Mouse (Mus musculus): Measurements from ENCODE around the gene Ywhag. TPM values are rescaled to one million over a fixed set of nuclear protein-coding genes. Genes with fewer than 3 reads are reported as not detected.
A peak's percentile ranks its signal among the peaks of the same experiment; 100 is the strongest.

Gene Ywhag
- polyA plus RNA-seq, 1 experiment from 2014 or later, result 154 TPM

DNA sequence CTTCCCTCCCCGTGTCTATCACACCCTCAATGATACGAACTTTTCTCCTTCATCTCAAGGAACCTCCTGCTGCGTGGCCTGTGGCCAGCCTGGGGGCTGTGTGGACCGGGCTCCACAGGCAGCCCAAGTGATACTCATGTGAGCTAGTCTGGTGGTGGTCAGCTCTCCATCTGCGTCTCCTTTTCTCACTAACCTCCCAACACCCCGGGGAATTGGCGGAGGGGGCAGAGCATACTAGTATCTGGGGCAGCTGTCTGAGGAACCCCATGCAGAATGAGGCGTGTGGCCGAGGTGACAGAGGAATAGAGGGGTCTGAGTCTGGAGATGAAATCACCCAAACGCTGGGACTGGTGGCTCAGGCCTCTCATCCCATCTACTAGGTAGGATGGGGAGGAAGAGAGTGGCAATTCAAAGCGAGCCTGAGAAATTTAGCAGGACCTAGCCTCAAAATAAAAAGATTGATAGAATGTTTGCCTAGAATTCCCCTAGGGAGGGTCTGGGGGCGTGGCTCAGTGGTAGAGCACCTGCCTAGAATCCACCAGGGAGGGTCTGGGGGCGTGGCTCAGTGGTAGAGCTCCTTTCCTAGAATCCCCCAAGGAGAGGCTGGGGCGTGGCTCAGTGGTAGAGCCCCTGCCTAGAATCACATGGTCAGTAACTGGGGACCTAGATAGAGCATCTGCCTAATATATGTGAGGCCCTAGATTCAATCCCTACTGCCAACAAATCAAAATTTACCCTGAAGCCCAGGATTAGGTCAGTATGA lies 64.6 kb downstream of the Ywhag start:
- ATAC-seq, result no peak
- no peaks in the 10 kb centered on the region for H3K9me3 ChIP-seq
- peaks cover 60% of the 10 kb centered on the region for H3K27me3 ChIP-seq (replicated peaks)
- WGBS, result 62% methylated on average over 14 of the region's 14 CpGs
- no peak overlapping the region for H3K4me3 ChIP-seq (replicated peaks)
- H3K4me2 ChIP-seq (replicated peaks), result no peak overlapping the region
- no peak overlapping the region for H3K27ac ChIP-seq
- no peaks in the 10 kb centered on the region for H3K36me3 ChIP-seq
- peaks cover 21% of the 10 kb centered on the region for H3K4me1 ChIP-seq (replicated peaks)
- no peak overlapping the region for H3K9ac ChIP-seq

DNA sequence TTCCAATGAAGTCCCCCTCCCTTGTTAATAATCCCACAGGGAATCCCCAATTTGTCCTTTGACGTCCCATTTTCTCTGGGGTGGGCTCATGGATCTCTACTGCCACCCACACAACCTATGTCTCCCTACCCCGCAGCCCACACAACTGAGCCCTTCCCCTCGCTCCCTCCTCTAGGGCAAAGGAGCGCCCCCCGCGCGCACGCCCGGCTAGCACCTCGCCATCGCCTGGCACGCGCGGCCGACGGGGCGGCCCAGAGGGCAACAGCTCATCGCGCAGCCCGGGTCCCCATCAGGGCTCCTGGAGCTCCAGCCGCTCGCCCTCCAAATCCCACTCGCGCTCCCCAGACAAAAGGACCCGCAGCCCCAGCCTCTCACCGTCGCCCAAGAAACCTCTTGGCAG lies 65.8 kb downstream of the Ywhag start:
- Histone ChIP-seq H3K27ac (no peak overlapping the region), H3K27me3 (replicated peaks) (peaks cover 64% of the 10 kb centered on the region), H3K4me3 (replicated peaks) (peak overlapping the region; percentile 46), H3K9me3 (no peaks in the 10 kb centered on the region), H3K9ac (no peak overlapping the region), H3K36me3 (no peaks in the 10 kb centered on the region), H3K4me2 (replicated peaks) (peak overlapping the region; percentile 92), H3K4me1 (replicated peaks) (peaks cover 21% of the 10 kb centered on the region)
- no peak for ATAC-seq
- 2% methylated on average over 26 of the region's 27 CpGs for WGBS

DNA sequence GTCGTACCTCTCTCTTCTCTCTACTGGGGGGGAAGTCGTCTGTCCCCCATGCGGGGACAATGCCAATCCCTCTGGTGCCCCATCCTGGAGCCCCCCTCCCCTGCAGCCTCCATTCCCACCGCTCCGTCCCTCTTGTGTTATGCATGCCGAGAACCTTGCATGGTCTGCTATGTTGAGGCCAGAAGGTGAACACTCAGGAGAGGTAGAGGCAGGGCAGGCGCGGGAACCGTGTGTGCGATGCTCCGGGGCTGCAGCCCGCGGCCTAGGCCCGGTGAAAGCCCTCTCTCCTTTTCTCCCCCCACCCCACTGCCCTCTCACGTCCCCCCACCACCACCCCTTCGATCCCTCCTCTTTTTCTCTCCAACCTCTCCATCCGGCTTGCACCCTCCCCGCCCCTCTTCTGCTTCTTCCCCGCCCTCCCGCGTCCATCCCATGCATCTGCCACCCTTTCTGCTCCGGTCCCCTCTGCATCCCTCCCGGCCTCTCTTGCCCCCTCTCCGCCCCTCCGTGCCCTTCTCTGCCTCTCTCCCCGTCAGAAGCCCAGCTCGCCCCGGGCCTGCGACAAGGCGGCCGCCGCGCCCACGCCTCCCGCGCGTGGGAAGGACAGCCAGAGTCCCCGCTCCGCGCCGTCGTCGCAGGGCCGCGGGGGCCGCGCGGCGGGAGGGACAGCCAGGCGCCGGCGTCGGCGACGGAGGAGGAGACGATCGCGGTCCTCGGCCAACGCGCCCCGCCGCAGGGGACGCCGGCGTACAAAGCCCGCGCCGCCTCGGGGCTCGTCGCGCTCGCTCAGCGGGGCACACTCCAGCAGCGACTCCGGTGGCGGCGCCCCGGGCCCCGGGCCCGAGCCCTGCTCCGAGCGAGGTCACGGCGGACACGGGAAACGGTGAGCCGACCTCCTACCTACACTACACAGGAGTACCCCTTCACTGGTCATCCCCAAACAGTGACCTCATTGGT lies 66.5 kb downstream of the Ywhag start:
- H3K4me1 ChIP-seq (replicated peaks), result peaks cover 16% of the 10 kb centered on the region
- H3K36me3 ChIP-seq, result no peaks in the 10 kb centered on the region
- under 1% methylated on average over 82 of the region's 89 CpGs for WGBS
- peak overlapping the region; percentile 46 for H3K4me3 ChIP-seq (replicated peaks)
- no peak overlapping the region for H3K27ac ChIP-seq
- ATAC-seq, result peak; percentile 61; the same call in 1 of the 2 replicates
- peak overlapping the region; percentile 92 for H3K4me2 ChIP-seq (replicated peaks)
- H3K9me3 ChIP-seq, result no peaks in the 10 kb centered on the region
- H3K27me3 ChIP-seq (replicated peaks), result peaks cover 59% of the 10 kb centered on the region
- peak overlapping the region; percentile 47 for H3K9ac ChIP-seq

DNA sequence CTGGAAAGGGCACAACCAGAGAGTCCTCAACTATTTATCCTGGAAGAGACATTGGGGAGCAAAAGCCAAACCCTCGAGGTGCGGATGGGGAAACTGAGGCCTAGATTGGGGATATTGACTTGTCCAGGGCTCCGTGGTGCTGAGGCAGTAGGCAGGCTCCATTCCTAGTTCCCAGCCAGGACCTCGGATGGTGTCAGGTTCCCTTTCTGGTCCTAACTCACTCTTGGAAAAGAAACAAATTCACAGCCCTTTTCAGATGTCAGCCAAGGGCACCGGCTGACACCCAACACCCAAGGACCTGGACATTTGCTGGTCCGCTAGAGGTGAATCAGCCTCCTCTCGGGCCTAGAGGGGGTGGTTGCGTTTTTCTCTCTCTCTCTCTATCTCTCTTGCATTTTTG lies 67.8 kb downstream of the Ywhag start:
- H3K36me3 ChIP-seq, result no peaks in the 10 kb centered on the region
- no peak overlapping the region for H3K4me2 ChIP-seq (replicated peaks)
- no peak overlapping the region for H3K4me3 ChIP-seq (replicated peaks)
- no peak for ATAC-seq
- peaks cover 14% of the 10 kb centered on the region for H3K4me1 ChIP-seq (replicated peaks)
- no peaks in the 10 kb centered on the region for H3K9me3 ChIP-seq
- H3K9ac ChIP-seq, result no peak overlapping the region
- peaks cover 60% of the 10 kb centered on the region for H3K27me3 ChIP-seq (replicated peaks)
- WGBS, result 37% methylated on average over 8 of the region's 8 CpGs
- no peak overlapping the region for H3K27ac ChIP-seq

Other genes with a start within 250 kb of the Ywhag start
- 44.8 and 52.8 TPM in 2 replicates for gene Tmem120a, start 190.2 kb downstream of the Ywhag start, polyA plus RNA-seq (2015; fragmentation: Nextera tagmentation; extraction: Ambion mirVana)
- gene Styxl1, start 156.2 kb downstream of the Ywhag start, polyA plus RNA-seq (2015; fragmentation: Nextera tagmentation; extraction: Ambion mirVana), result 0.24 and 0.30 TPM in 2 replicates
- 688 and 736 TPM in 2 replicates for gene Mdh2, start 156.1 kb downstream of the Ywhag start, polyA plus RNA-seq (2015; fragmentation: Nextera tagmentation; extraction: Ambion mirVana)
- gene Srrm3, start 127.7 kb downstream of the Ywhag start, polyA plus RNA-seq (2015; fragmentation: Nextera tagmentation; extraction: Ambion mirVana), result 2.7 and 3.7 TPM in 2 replicates
- 113 and 116 TPM in 2 replicates for gene Hspb1, start 46.7 kb downstream of the Ywhag start, polyA plus RNA-seq (2015; fragmentation: Nextera tagmentation; extraction: Ambion mirVana)
- gene Ssc4d, start 39.9 kb upstream of the Ywhag start, polyA plus RNA-seq (2015; fragmentation: Nextera tagmentation; extraction: Ambion mirVana), result 2.5 and 2.9 TPM in 2 replicates
- gene Zp3, start 45.5 kb upstream of the Ywhag start, polyA plus RNA-seq (2015; fragmentation: Nextera tagmentation; extraction: Ambion mirVana), result 0.80 and 1.5 TPM in 2 replicates
- gene Dtx2, start 60.2 kb upstream of the Ywhag start, polyA plus RNA-seq (2015; fragmentation: Nextera tagmentation; extraction: Ambion mirVana), result 20.8 and 21.4 TPM in 2 replicates
- gene Upk3b, start 103.9 kb upstream of the Ywhag start, polyA plus RNA-seq (2015; fragmentation: Nextera tagmentation; extraction: Ambion mirVana), result 42.9 and 45.6 TPM in 2 replicates
- 1.4 and 1.9 TPM in 2 replicates for gene Upk3bl, start 119.9 kb upstream of the Ywhag start, polyA plus RNA-seq (2015; fragmentation: Nextera tagmentation; extraction: Ambion mirVana)
- 16.3 and 19.4 TPM in 2 replicates for gene Rasa4, start 149.3 kb upstream of the Ywhag start, polyA plus RNA-seq (2015; fragmentation: Nextera tagmentation; extraction: Ambion mirVana)
- gene Polr2j, start 182.0 kb upstream of the Ywhag start, polyA plus RNA-seq (2015; fragmentation: Nextera tagmentation; extraction: Ambion mirVana), result 231 and 236 TPM in 2 replicates
- 24.5 and 25.3 TPM in 2 replicates for gene Lrwd1, start 201.5 kb upstream of the Ywhag start, polyA plus RNA-seq (2015; fragmentation: Nextera tagmentation; extraction: Ambion mirVana)
- 15.3 and 17.2 TPM in 2 replicates for gene Alkbh4, start 201.5 kb upstream of the Ywhag start, polyA plus RNA-seq (2015; fragmentation: Nextera tagmentation; extraction: Ambion mirVana)
- gene Orai2, start 236.1 kb upstream of the Ywhag start, polyA plus RNA-seq (2015; fragmentation: Nextera tagmentation; extraction: Ambion mirVana), result 6.4 and 6.7 TPM in 2 replicates

All from intestine, embryonic 15.5 days (tissue).